Comparison of ENCODE assay signal across 12 mouse cellular contexts in genomic region chr9:86683713-86684209, GRCm38 (mm10). TPM values are rescaled to one million over a fixed set of nuclear protein-coding genes. Genes with fewer than 3 reads are reported as not detected.
DNase-seq lines count a peak whose midpoint lies in the region; ATAC-seq and TF ChIP-seq lines count a peak whose summit lies in the region.
"Had no signal": no experiment of that assay in that cellular context is flagged by ENCODE, and none has a peak within 500 bp of the region (broad histone marks: within the 10 kb centered on the region; RNA-seq: fewer than 3 reads in every experiment).

No protein-coding gene starts in this region.

- H3K36me3 ChIP-seq in heart, embryonic 16.5 days (ENCODE audit: control insufficient read depth, insufficient read depth) = no peaks in the 10 kb centered on the region
- no peaks in the 10 kb centered on the region for H3K36me3 ChIP-seq in ES-E14 (ENCODE audit: control insufficient read depth, insufficient read depth, low read length, poor library complexity, severe bottlenecking)
- no peaks in the 10 kb centered on the region for H3K36me3 ChIP-seq in embryonic facial prominence, embryonic 11.5 days (replicated peaks; ENCODE audit: control insufficient read depth, insufficient read depth, low read depth, low read length)
- no peaks in the 10 kb centered on the region for H3K36me3 ChIP-seq in kidney, embryonic 16.5 days (ENCODE audit: insufficient read depth, low read length)
- H3K36me3 ChIP-seq in midbrain, embryonic 16.5 days (ENCODE audit: control insufficient read depth, insufficient read depth, low read length) = no peaks in the 10 kb centered on the region

- no peak for ATAC-seq in heart, embryonic 16.5 days (replicated peaks; ENCODE audit: extremely low read depth, insufficient read depth, low FRiP score)
- no peak for ATAC-seq in embryonic facial prominence, embryonic 11.5 days (replicated peaks; ENCODE audit: insufficient number of reproducible peaks, low FRiP score, low TSS enrichment, low read depth)
- ATAC-seq in kidney, embryonic 16.5 days (ENCODE audit: low FRiP score, low TSS enrichment) = 0 out of 2 replicates have a peak, but pooled peaks have one; percentile 39
- ATAC-seq in midbrain, embryonic 16.5 days = no peak
- ATAC-seq: liver, postnatal 0 days had no signal

- no peak for DNase-seq in heart, adult 9 months (ENCODE audit: low spot score in 2 of 2)
- DNase-seq in ES-E14 (ENCODE audit: low read depth, low spot score) = no peak
- DNase-seq in embryonic facial prominence, embryonic 11.5 days (ENCODE audit: low spot score) = peak; percentile 43
- DNase-seq in right cerebral cortex, postnatal 14 days = no peak
- DNase-seq in T-cell, adult 2 months (ENCODE audit: low spot score) = no peak
- DNase-seq: cerebellum, adult 9-11 months; liver, postnatal 0 days; midbrain, embryonic 14.5 days had no signal

- peaks cover 10% of the 10 kb centered on the region for H3K4me1 ChIP-seq in heart, embryonic 16.5 days (ENCODE audit: control insufficient read depth, insufficient read depth, low read length)
- no peaks in the 10 kb centered on the region for H3K4me1 ChIP-seq in ES-E14 (ENCODE audit: control insufficient read depth in 2 of 2, insufficient read depth in 2 of 2, low read length in 2 of 2, poor library complexity in 1 of 2)
- H3K4me1 ChIP-seq in embryonic facial prominence, embryonic 11.5 days (ENCODE audit: control insufficient read depth, insufficient read depth, low read length) = no peaks in the 10 kb centered on the region
- H3K4me1 ChIP-seq in kidney, embryonic 16.5 days (ENCODE audit: insufficient read depth, low read length) = 0 out of 2 replicates have a peak, but pooled peaks cover 4% of the 10 kb centered on the region
- H3K4me1 ChIP-seq in midbrain, embryonic 16.5 days (ENCODE audit: control insufficient read depth, insufficient read depth, low read length) = peaks cover 3% of the 10 kb centered on the region; the same call in 1 of the 2 replicates

- no peaks in the 10 kb centered on the region for H3K27me3 ChIP-seq in heart, embryonic 16.5 days (ENCODE audit: control insufficient read depth, insufficient read depth, low read length)
- H3K27me3 ChIP-seq in embryonic facial prominence, embryonic 11.5 days (ENCODE audit: control insufficient read depth, insufficient read depth, low read length) = no peaks in the 10 kb centered on the region
- H3K27me3 ChIP-seq in kidney, embryonic 16.5 days (ENCODE audit: insufficient read depth, low read length) = no peaks in the 10 kb centered on the region
- H3K27me3 ChIP-seq in midbrain, embryonic 16.5 days (ENCODE audit: control insufficient read depth, insufficient read depth, low read depth, low read length) = no peaks in the 10 kb centered on the region

- peak overlapping the region; percentile 39; the same call in 1 of the 2 replicates for H3K27ac ChIP-seq in heart, embryonic 16.5 days (ENCODE audit: low read length)
- H3K27ac ChIP-seq in ES-E14 (ENCODE audit: insufficient read depth, low read depth, low read length, poor library complexity, severe bottlenecking) = no peak overlapping the region
- no peak overlapping the region for H3K27ac ChIP-seq in embryonic facial prominence, embryonic 11.5 days (replicated peaks; ENCODE audit: low read depth, low read length)
- no peak overlapping the region for H3K27ac ChIP-seq in kidney, embryonic 16.5 days (ENCODE audit: low read length)
- H3K27ac ChIP-seq in midbrain, embryonic 16.5 days (ENCODE audit: low read length) = no peak overlapping the region

- no peaks in the 10 kb centered on the region for H3K9me3 ChIP-seq in heart, embryonic 16.5 days (replicated peaks; ENCODE audit: control insufficient read depth, low read length)
- no peaks in the 10 kb centered on the region for H3K9me3 ChIP-seq in ES-E14 (ENCODE audit: control insufficient read depth, insufficient read depth, low read depth, low read length)
- H3K9me3 ChIP-seq in embryonic facial prominence, embryonic 11.5 days (replicated peaks; ENCODE audit: control insufficient read depth, low read length) = no peaks in the 10 kb centered on the region
- no peaks in the 10 kb centered on the region for H3K9me3 ChIP-seq in kidney, embryonic 16.5 days (ENCODE audit: low read length)
- no peaks in the 10 kb centered on the region for H3K9me3 ChIP-seq in midbrain, embryonic 16.5 days (replicated peaks; ENCODE audit: control insufficient read depth, low read length, poor library complexity, severe bottlenecking)

- H3K9ac ChIP-seq in heart, embryonic 16.5 days (ENCODE audit: low read length) = no peak overlapping the region
- H3K9ac ChIP-seq in ES-E14 (ENCODE audit: insufficient read depth, low read depth, low read length, poor library complexity, severe bottlenecking) = no peak overlapping the region
- H3K9ac ChIP-seq in embryonic facial prominence, embryonic 11.5 days (replicated peaks; ENCODE audit: low read length) = no peak overlapping the region
- H3K9ac ChIP-seq in kidney, embryonic 16.5 days (replicated peaks; ENCODE audit: low read length) = no peak overlapping the region
- no peak overlapping the region for H3K9ac ChIP-seq in midbrain, embryonic 16.5 days (ENCODE audit: low read depth, low read length)
- H3K9ac ChIP-seq: liver, postnatal 0 days had no signal

- no peak overlapping the region for H3K4me2 ChIP-seq in heart, embryonic 16.5 days (ENCODE audit: low read depth, low read length)
- no peak overlapping the region for H3K4me2 ChIP-seq in embryonic facial prominence, embryonic 11.5 days (ENCODE audit: low read depth, low read length)
- H3K4me2 ChIP-seq in kidney, embryonic 16.5 days (replicated peaks; ENCODE audit: low read depth, low read length) = no peak overlapping the region
- H3K4me2 ChIP-seq in midbrain, embryonic 16.5 days (ENCODE audit: low read length) = no peak overlapping the region

- no peak overlapping the region for H3K4me3 ChIP-seq in heart, embryonic 16.5 days (ENCODE audit: low read length)
- H3K4me3 ChIP-seq in ES-E14 (ENCODE audit: insufficient read depth in 1 of 2, low read depth in 1 of 2, low read length in 2 of 2, poor library complexity in 1 of 2, severe bottlenecking in 1 of 2) = no peak overlapping the region
- H3K4me3 ChIP-seq in embryonic facial prominence, embryonic 11.5 days (ENCODE audit: low read depth, low read length) = no peak overlapping the region
- H3K4me3 ChIP-seq in kidney, embryonic 16.5 days (ENCODE audit: low read length) = no peak overlapping the region
- no peak overlapping the region for H3K4me3 ChIP-seq in midbrain, embryonic 16.5 days (ENCODE audit: low read depth, low read length)
- H3K4me3 ChIP-seq: erythroblast, embryonic 14.5 days had no signal

- WGBS in heart, embryonic 16.5 days = 60% methylated on average over 8 of the region's 8 CpGs
- WGBS in embryonic facial prominence, embryonic 11.5 days = 36% methylated on average over 8 of the region's 8 CpGs
- WGBS in kidney, embryonic 16.5 days = 51% methylated on average over 8 of the region's 8 CpGs
- 64% methylated on average over 8 of the region's 8 CpGs for WGBS in midbrain, embryonic 16.5 days

- in situ Hi-C loops in ES-E14 (cut with MboI; ENCODE audit: low sequenced_read_pairs in 2 of 2, unreplicated experiment in 2 of 2) = no loop called here

TF ChIP-seq in ES-E14, 5 proteins besides CTCF, POLR2A, EP300 and RAD21:
- TF ChIP-seq MAFK (IDR thresholded peaks at IDR 0.05; ENCODE audit: insufficient read depth, low read depth, low read length) = peak; percentile 67
- no peak for TF ChIP-seq ZC3H11A (IDR thresholded peaks at IDR 0.05; ENCODE audit: borderline replicate concordance, low read depth, low read length)
TF ChIP-seq in ES-E14: peak in this region for 1.

RNA-seq across cellular contexts. Expression of gene Me1, which starts 12.0 kb away (rescaled TPM):
- 19.6 and 26.4 TPM in 2 replicates for polyA plus RNA-seq in heart, embryonic 16.5 days (2015; fragmentation: Nextera tagmentation; extraction: Ambion mirVana)
- total RNA-seq in ES-E14 (2012; rRNA removed) = 3.9 and 13.4 TPM in 2 replicates
- polyA plus RNA-seq in embryonic facial prominence, embryonic 11.5 days (2014; fragmentation: Nextera tagmentation; extraction: Ambion mirVana) = 15.5 and 18.9 TPM in 2 replicates
- 11.6 and 16.1 TPM in 2 replicates for polyA plus RNA-seq in kidney, embryonic 16.5 days (2015; fragmentation: Nextera tagmentation; extraction: Ambion mirVana)
- polyA plus RNA-seq in midbrain, embryonic 16.5 days (2015; fragmentation: Nextera tagmentation; extraction: Ambion mirVana) = 44.8 and 51.5 TPM in 2 replicates

RNA-seq across cellular contexts. Expression of gene Prss35, which starts 59.7 kb away (rescaled TPM):
- 35.1 and 35.9 TPM in 2 replicates for polyA plus RNA-seq in heart, embryonic 16.5 days (2015; fragmentation: Nextera tagmentation; extraction: Ambion mirVana)
- 6.0 and 9.4 TPM in 2 replicates for total RNA-seq in ES-E14 (2012; rRNA removed)
- polyA plus RNA-seq in embryonic facial prominence, embryonic 11.5 days (2014; fragmentation: Nextera tagmentation; extraction: Ambion mirVana) = 5.4 and 6.1 TPM in 2 replicates
- 6.2 and 8.4 TPM in 2 replicates for polyA plus RNA-seq in kidney, embryonic 16.5 days (2015; fragmentation: Nextera tagmentation; extraction: Ambion mirVana)
- polyA plus RNA-seq in midbrain, embryonic 16.5 days (2015; fragmentation: Nextera tagmentation; extraction: Ambion mirVana) = 4.2 and 5.3 TPM in 2 replicates
- polyA plus RNA-seq: erythroblast, embryonic 14.5 days had no signal
